Mouse (Mus musculus): ENCODE measurements around the gene Intu.

DNA sequence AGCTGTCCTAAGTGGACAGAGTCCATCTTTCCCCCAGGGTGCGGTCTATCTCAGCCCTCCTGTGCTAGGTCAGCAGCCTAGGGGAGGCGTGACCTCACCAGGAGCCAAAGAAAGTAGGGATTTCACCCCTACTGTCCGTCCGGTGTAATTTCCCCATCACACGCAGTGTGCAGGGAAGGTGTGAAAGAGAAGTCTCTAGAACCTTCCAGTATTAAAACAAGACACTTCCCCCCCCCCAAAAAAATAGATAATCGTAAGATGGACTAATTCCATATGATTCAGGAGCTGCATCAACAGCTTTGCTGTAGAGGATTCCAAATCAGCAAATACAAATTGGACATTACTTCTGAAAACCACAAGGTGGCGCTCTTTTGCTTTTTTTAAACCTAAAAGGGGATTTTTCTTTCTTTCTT is 7.7 kb upstream of the Intu start:
- TF ChIP-seq POLR2A (IDR thresholded peaks at IDR 0.05; ENCODE audit: control insufficient read depth, low read depth, low read length) (no peak), CTCF (IDR thresholded peaks at IDR 0.05; ENCODE audit: control insufficient read depth, insufficient read depth, insufficient replicate concordance, low read depth, low read length) (peak; percentile 16; the same call in 1 of the 2 replicates)

Measured in testis, adult 2 months (tissue).